Mouse (Mus musculus) liver, embryonic 16.5 days (tissue): ENCODE data around the gene S1pr5. TPM values are rescaled to one million over a fixed set of nuclear protein-coding genes. Genes with fewer than 3 reads are reported as not detected.

Experiments used
- ATAC-seq: fragments of 200-750 bp; cut with Nextera tagmentation; 2 replicates; pipeline ENCODE4 v1.8.0; 2017; ENCODE audit warnings: low read depth, mild to moderate bottlenecking, moderate number of reproducible peaks, moderate library complexity
- H3K27ac ChIP-seq: fragments of 300-500 bp; sonication (generic); 2 replicates; pipeline ENCODE4 v1.5.1; 2014; ENCODE audit warnings: mild to moderate bottlenecking, low read length
- H3K27me3 ChIP-seq: fragments of 300-500 bp; sonication (generic); 2 replicates; pipeline ENCODE4 v1.6.1; 2014; ENCODE audit warnings: low read depth, low read length, mixed read lengths; ENCODE audit not compliant: control insufficient read depth, insufficient read depth
- H3K36me3 ChIP-seq: fragments of 300-500 bp; sonication (generic); 2 replicates; pipeline ENCODE4 v1.6.1; 2014; ENCODE audit warnings: mild to moderate bottlenecking; ENCODE audit not compliant: control insufficient read depth, insufficient read depth
- H3K4me1 ChIP-seq: fragments of 300-500 bp; sonication (generic); 2 replicates; pipeline ENCODE4 v1.6.1; 2014; ENCODE audit warnings: low read depth, low read length, mixed read lengths; ENCODE audit not compliant: control insufficient read depth
- H3K4me2 ChIP-seq: fragments of 300-500 bp; sonication (generic); 2 replicates; pipeline ENCODE4 v1.6.1; 2014; ENCODE audit warnings: low read depth, low read length, mixed read lengths
- H3K4me3 ChIP-seq: fragments of 300-500 bp; sonication (generic); 2 replicates; pipeline ENCODE4 v1.5.1; 2014; ENCODE audit warnings: low read depth, mild to moderate bottlenecking, low read length
- H3K9ac ChIP-seq: fragments of 300-500 bp; sonication (generic); 2 replicates; pipeline ENCODE4 v1.6.1; 2014; ENCODE audit warnings: low read depth, low read length
- H3K9me3 ChIP-seq: fragments of 300-500 bp; sonication (generic); replicated peaks from 2 replicates; pipeline ENCODE4 v1.6.1; 2016; ENCODE audit warnings: low read length; ENCODE audit not compliant: control insufficient read depth
- WGBS: fragments of 180-500 bp; shearing (Covaris S2); extraction: QIAGEN DNeasy Blood & Tissue Kit; methylation state at CpG from one replicate; pipeline ENCODE4 v1.1.7; 2014; ENCODE audit not compliant: insufficient replicate concordance; 5-methylcytosine and 5-hydroxymethylcytosine counted together
- polyA plus RNA-seq: library from polyadenylated mRNA; unstranded; fragments of >200 nt; fragmentation: Nextera tagmentation; extraction: Ambion mirVana; gene quantifications from 2 replicates; pipeline ENCODE4 v1.2.1, GENCODE M21; 2015

The S1pr5 gene
- polyA plus RNA-seq, 1 experiment from 2014 or later: 0.13 TPM

DNA sequence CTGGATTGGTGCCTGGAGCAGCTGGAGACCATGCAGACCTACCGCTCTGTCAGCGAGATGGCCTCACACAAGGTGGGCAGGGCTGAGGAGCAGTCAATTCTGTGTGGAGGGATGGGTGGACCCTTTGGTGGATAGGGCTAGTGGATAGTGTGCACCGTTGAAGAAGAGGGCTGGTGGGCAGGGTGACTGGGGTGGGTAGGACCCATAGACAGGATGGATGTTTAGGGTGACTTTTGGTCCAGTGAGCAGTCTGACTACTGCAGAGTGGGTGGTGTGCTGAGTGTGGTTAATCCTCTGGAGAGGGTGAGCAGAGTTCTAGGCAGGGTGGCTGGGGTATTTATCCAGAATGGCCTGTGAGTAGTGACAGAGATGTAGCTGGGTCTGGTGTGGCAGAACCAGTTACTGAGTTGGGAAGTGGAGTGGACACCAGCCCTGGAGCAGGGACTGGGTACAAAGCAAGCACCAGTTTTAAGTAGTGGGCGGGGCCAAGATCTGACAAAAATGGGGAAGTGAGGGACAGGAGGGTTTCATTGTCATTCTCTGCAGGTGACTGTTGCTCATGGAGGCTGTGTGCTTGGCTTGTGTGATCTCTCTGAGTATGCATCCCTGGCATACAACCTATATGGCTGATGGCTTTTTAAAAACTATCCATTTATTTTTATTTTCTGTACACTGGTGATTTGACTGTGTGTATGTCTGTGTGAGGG is 53.3 kb downstream of the S1pr5 start:
- WGBS: 71% methylated on average over 4 of the region's 4 CpGs
- H3K27me3 ChIP-seq: no peaks in the 10 kb centered on the region
- no peak overlapping the region for H3K4me2 ChIP-seq
- H3K4me3 ChIP-seq: no peak overlapping the region
- no peaks in the 10 kb centered on the region for H3K9me3 ChIP-seq
- no peak for ATAC-seq
- H3K4me1 ChIP-seq: no peaks in the 10 kb centered on the region
- no peak overlapping the region for H3K9ac ChIP-seq
- no peaks in the 10 kb centered on the region for H3K36me3 ChIP-seq
- H3K27ac ChIP-seq: no peak overlapping the region

DNA sequence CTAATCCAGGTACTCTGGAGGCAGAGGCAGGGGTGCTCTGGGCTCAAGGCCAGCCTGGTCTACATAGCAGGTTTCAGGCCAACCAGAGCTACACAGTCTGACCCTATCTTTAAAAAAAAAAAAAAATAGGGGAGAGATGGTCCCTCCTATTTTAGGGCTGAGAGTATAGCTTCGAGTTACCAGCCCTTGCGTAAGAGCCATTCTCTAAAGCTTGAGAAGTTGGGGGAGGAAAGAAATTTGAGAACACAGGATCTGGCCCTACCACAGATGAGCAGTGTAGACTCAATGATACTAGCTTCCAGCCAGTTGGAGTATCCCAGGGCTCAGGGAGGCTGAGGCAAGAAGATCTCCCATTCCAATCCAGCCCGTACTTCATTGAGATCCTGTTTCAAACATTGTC is 54.5 kb downstream of the S1pr5 start:
- no peak for ATAC-seq
- H3K36me3 ChIP-seq: no peaks in the 10 kb centered on the region
- no peak overlapping the region for H3K4me3 ChIP-seq
- 61% methylated on average over 3 of the region's 3 CpGs for WGBS
- H3K4me2 ChIP-seq: no peak overlapping the region
- no peaks in the 10 kb centered on the region for H3K27me3 ChIP-seq
- no peaks in the 10 kb centered on the region for H3K9me3 ChIP-seq
- H3K27ac ChIP-seq: no peak overlapping the region
- H3K9ac ChIP-seq: no peak overlapping the region
- H3K4me1 ChIP-seq: no peaks in the 10 kb centered on the region

Other genes with a start within 250 kb of the S1pr5 start
- 58.0 and 59.8 TPM in 2 replicates for gene Mrpl4, start 245.7 kb downstream of the S1pr5 start, polyA plus RNA-seq
- 10.6 and 11.9 TPM in 2 replicates for gene Icam1, start 232.5 kb downstream of the S1pr5 start, polyA plus RNA-seq
- 172 and 184 TPM in 2 replicates for gene Icam4, start 219.1 kb downstream of the S1pr5 start, polyA plus RNA-seq
- 0.26 and 0.30 TPM in 2 replicates for gene Icam5, start 216.4 kb downstream of the S1pr5 start, polyA plus RNA-seq
- 0.43 TPM in 1 of 2 replicates, not detected in the other for gene Zglp1, start 181.3 kb downstream of the S1pr5 start, polyA plus RNA-seq
- gene Gm49373, start 175.3 kb downstream of the S1pr5 start, polyA plus RNA-seq: 0.18 and 0.20 TPM in 2 replicates
- 26.5 and 26.6 TPM in 2 replicates for gene Fdx1l, start 174.8 kb downstream of the S1pr5 start, polyA plus RNA-seq
- gene Gm38431, start 156.4 kb downstream of the S1pr5 start, polyA plus RNA-seq: 0.85 and 1.6 TPM in 2 replicates
- gene Raver1, start 156.4 kb downstream of the S1pr5 start, polyA plus RNA-seq: 17.6 and 19.8 TPM in 2 replicates
- 8.0 and 8.9 TPM in 2 replicates for gene Tyk2, start 117.2 kb downstream of the S1pr5 start, polyA plus RNA-seq
- 104 and 106 TPM in 2 replicates for gene Cdc37, start 98.5 kb downstream of the S1pr5 start, polyA plus RNA-seq
- 1.6 and 1.9 TPM in 2 replicates for gene Pde4a, start 82.7 kb downstream of the S1pr5 start, polyA plus RNA-seq
- 26.2 and 27.7 TPM in 2 replicates for gene Keap1, start 9.1 kb downstream of the S1pr5 start, polyA plus RNA-seq
- 90.4 and 95.3 TPM in 2 replicates for gene Atg4d, start 16.9 kb upstream of the S1pr5 start, polyA plus RNA-seq
- gene Kri1, start 39.5 kb upstream of the S1pr5 start, polyA plus RNA-seq: 5.5 and 8.1 TPM in 2 replicates
- 120 and 128 TPM in 2 replicates for gene Cdkn2d, start 43.0 kb upstream of the S1pr5 start, polyA plus RNA-seq
- gene Ap1m2, start 63.9 kb upstream of the S1pr5 start, polyA plus RNA-seq: 0.08 and 1.1 TPM in 2 replicates
- 16.9 TPM in 2 replicates for gene Slc44a2, start 72.3 kb upstream of the S1pr5 start, polyA plus RNA-seq
- 34.9 and 37.2 TPM in 2 replicates for gene Ilf3, start 119.4 kb upstream of the S1pr5 start, polyA plus RNA-seq
- gene Qtrt1, start 163.4 kb upstream of the S1pr5 start, polyA plus RNA-seq: 14.6 and 15.8 TPM in 2 replicates
- gene Dnm2, start 176.5 kb upstream of the S1pr5 start, polyA plus RNA-seq: 50.0 and 50.4 TPM in 2 replicates